Mouse (Mus musculus) liver, embryonic 14.5 days (tissue): Measurements from ENCODE around the gene Spem1. TPM values are rescaled to one million over a fixed set of nuclear protein-coding genes. Genes with fewer than 3 reads are reported as not detected.
A peak's percentile ranks its signal among the peaks of the same experiment; 100 is the strongest.

Source experiments
- ATAC-seq: fragments of 200-750 bp; cut with Nextera tagmentation; 2 replicates; pipeline ENCODE4 v1.8.0; 2017; ENCODE audit warnings: moderate number of reproducible peaks, mild to moderate bottlenecking, moderate library complexity; ENCODE audit not compliant: insufficient read depth
- DNase-seq, 3 experiments: peaks; one replicate each; pipeline ENCODE4 v3.0.0-alpha.2; 2012 to 2013; ENCODE audit warnings: low read depth in 3 of 3, low spot score in 3 of 3
- H3K27ac ChIP-seq: fragments of 300-500 bp; sonication (generic); 2 replicates; pipeline ENCODE4 v1.5.1; 2014; ENCODE audit warnings: moderate library complexity, mild to moderate bottlenecking, control low read depth, inconsistent platforms
- H3K27me3 ChIP-seq: fragments of 300-500 bp; sonication (generic); 2 replicates; pipeline ENCODE4 v1.6.1; 2014; ENCODE audit warnings: mild to moderate bottlenecking, low read length, moderate library complexity; ENCODE audit not compliant: control insufficient read depth, insufficient read depth
- H3K36me3 ChIP-seq: fragments of 300-500 bp; sonication (generic); replicated peaks from 2 replicates; pipeline ENCODE4 v1.6.1; 2014; ENCODE audit warnings: low read depth; ENCODE audit not compliant: control insufficient read depth, insufficient read depth
- H3K4me1 ChIP-seq, 2 experiments: fragments of 200-500 bp in 1 of 2; fragments of 300-500 bp in 1 of 2; sonication (generic) in 1 of 2; replicated peaks; 2 replicates each; pipeline ENCODE4 v1.6.1; 2012 to 2014; ENCODE audit warnings: antibody characterized with exemption in 1 of 2, inconsistent platforms in 1 of 2, low read length in 1 of 2; ENCODE audit not compliant: control insufficient read depth in 2 of 2, insufficient read depth in 2 of 2
- H3K4me2 ChIP-seq: fragments of 300-500 bp; sonication (generic); 2 replicates; pipeline ENCODE4 v1.6.1; 2014; ENCODE audit warnings: low read depth, mild to moderate bottlenecking, control low read depth, moderate library complexity
- H3K4me3 ChIP-seq, 2 experiments: fragments of 200-500 bp in 1 of 2; fragments of 300-500 bp in 1 of 2; sonication (generic) in 1 of 2; 2 replicates each; pipeline ENCODE4 v1.5.1; 2012 to 2014; ENCODE audit warnings: low read depth in 2 of 2, low read length in 2 of 2, mild to moderate bottlenecking in 2 of 2, control low read depth in 1 of 2, inconsistent platforms in 1 of 2, moderate library complexity in 1 of 2; ENCODE audit not compliant: insufficient read depth in 1 of 2
- H3K9ac ChIP-seq: fragments of 300-500 bp; sonication (generic); replicated peaks from 2 replicates; pipeline ENCODE4 v1.6.1; 2014; ENCODE audit warnings: mild to moderate bottlenecking, control low read depth, moderate library complexity
- H3K9me3 ChIP-seq: fragments of 300-500 bp; sonication (generic); 2 replicates; pipeline ENCODE4 v1.6.1; 2016; ENCODE audit warnings: low read length, mixed read lengths; ENCODE audit not compliant: control insufficient read depth
- CTCF ChIP-seq: IDR thresholded peaks from 2 replicates; pipeline ENCODE4 v1.5.1; 2016; ENCODE audit warnings: antibody characterized with exemption, low read depth, control low read depth
- EP300 ChIP-seq: IDR thresholded peaks from 2 replicates; pipeline ENCODE4 v1.6.1; 2016; ENCODE audit warnings: antibody characterized with exemption, low read depth
- WGBS: fragments of 180-500 bp; shearing (Covaris S2); extraction: QIAGEN DNeasy Blood & Tissue Kit; methylation state at CpG from one replicate; pipeline ENCODE4 v1.1.7; 2014; ENCODE audit not compliant: insufficient replicate concordance; 5-methylcytosine and 5-hydroxymethylcytosine counted together
- polyA plus RNA-seq, 2 experiments: library from polyadenylated mRNA; depleted of rRNA in 1 of 2; stranded (reverse) in 1 of 2; unstranded in 1 of 2; fragments of >200 nt; fragmentation: Nextera tagmentation in 1 of 2; extraction: Ambion mirVana in 1 of 2; gene quantifications; 2 replicates each; pipeline versions ENCODE4 v1.2.1 to v1.2.3; 2012 to 2014

Gene Spem1
- polyA plus RNA-seq, 2 experiments = not detected

DNA sequence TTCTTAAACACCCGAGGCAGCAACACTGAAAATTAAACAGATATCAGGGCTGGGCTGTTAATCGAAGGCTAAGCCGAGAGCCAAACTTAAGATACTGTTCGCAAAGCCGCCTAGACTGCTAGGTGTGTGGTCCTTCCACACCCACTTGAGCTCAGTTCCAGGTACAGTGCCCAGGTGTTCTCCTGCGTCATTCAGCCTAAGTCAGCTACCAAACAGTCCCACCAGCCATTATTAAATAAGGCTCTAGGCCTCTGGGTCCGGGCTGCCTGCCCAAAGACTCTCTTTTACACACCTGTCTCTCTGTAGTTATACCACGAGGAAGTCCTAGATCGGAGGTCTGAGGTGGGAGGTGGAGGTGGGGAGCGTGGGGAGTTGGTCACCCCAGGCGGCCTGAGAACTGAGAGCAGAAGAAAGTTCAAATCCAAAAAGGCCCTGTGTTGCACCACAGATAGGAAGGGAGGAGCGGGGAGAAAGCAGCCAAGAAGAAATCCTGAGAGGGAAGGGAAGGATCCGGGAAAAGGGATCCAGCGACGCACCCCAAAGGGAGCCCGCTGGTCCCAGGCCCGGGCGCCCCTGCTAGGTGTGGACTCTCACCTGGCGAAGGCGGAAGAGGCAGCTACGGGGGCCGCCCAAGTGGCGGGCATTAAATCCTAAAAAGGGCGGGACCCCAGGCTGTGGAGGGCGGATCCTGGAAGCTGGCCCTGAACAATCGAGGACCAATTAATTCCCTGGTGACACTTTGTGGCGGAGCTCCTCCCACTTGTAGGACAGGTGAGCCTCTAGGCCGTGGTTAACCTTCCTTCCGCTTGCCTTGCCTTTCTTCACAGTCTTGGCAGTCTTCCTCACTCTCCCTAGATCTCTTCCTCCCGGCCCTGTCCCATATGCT, 36.4 kb upstream of the Spem1 start, which contains the start of gene Tnk1:
Gene Tnk1 (minus strand): TSS at position 618 of the 886 bp plus-strand sequence.
- DNase-seq (no peak), ATAC-seq (no peak)
- TF ChIP-seq CTCF = no peak
- no peak for TF ChIP-seq EP300
- Histone ChIP-seq H3K4me3 (no peak within 1 kb of the TSS), H3K36me3 (no peaks in the 10 kb centered on the region), H3K27ac (no peak within 1 kb of the TSS), H3K4me2 (no peak within 1 kb of the TSS), H3K27me3 (peaks cover 11% of the 10 kb centered on the region), H3K9me3 (no peaks in the 10 kb centered on the region), H3K4me1 (peaks cover 21 to 28% of the 10 kb centered on the region in 2 experiments), H3K9ac (no peak within 1 kb of the TSS)
- 38% methylated on average over 29 of the region's 30 CpGs for WGBS

DNA sequence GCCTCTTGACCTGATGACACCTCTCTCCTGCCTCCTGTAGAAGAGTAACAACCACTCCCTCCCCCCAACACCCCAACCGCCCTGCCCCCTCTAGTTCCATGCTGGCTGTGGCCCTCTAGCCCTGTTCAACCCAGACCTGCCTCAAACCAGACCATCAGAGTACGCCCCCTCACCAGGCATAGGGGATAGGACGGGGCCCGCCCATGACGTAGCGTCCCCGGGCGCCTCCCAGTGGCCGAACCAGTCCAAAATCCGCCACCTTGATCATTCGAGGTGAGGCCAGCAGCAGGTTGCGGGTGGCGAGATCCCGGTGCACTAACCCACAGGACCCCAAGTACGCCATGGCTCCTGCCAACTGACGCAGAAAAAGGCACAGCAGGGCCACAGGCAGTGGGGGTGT, 33.4 kb upstream of the Spem1 start:
- ATAC-seq (peak; percentile 19; the same call in 1 of the 2 replicates), DNase-seq (no peak)
- peak overlapping the region; percentile 99 for H3K27ac ChIP-seq
- H3K9me3 ChIP-seq = no peaks in the 10 kb centered on the region
- H3K9ac ChIP-seq = peak overlapping the region; percentile 66; the same call in 1 of the 2 replicates
- peak; percentile 92 for TF ChIP-seq CTCF
- no peak for TF ChIP-seq EP300
- H3K27me3 ChIP-seq = peaks cover 11% of the 10 kb centered on the region
- peak overlapping the region in 1 of 2 experiments; percentile 37; a peak in 1 of 4 replicates for H3K4me3 ChIP-seq
- H3K36me3 ChIP-seq = peaks cover 13% of the 10 kb centered on the region
- peak overlapping the region; percentile 86 for H3K4me2 ChIP-seq
- peaks cover 39 to 46% of the 10 kb centered on the region in 2 experiments for H3K4me1 ChIP-seq
- 20% methylated on average over 16 of the region's 16 CpGs for WGBS

DNA sequence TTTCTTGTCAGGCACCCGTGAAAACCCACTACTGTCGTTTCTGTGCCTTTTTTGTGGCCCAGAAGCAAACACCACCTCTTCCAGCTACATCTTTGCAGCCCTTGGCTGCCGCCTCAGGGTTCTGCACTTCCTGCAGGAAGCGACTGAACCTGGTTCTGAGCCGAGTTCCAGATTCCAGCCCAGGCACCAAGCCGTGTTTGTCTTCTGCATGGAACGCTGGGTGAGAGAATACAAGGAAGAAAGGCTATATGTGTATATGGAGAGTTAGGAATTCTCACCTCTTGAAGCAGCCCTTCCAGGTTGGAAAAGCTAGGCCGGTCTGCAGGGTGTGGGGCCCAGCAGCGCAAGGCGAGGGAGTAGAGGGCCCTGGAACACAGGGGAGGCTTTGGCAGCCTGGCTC, 32.7 kb upstream of the Spem1 start:
- H3K27me3 ChIP-seq = peaks cover 11% of the 10 kb centered on the region
- TF ChIP-seq CTCF = no peak
- TF ChIP-seq EP300 = no peak
- no peaks in the 10 kb centered on the region for H3K9me3 ChIP-seq
- peak overlapping the region; percentile 99 for H3K27ac ChIP-seq
- peak overlapping the region; percentile 0 to 37; a peak in 2 of 4 replicates for H3K4me3 ChIP-seq
- H3K4me1 ChIP-seq = peaks cover 39 to 50% of the 10 kb centered on the region in 2 experiments
- peak overlapping the region; percentile 86 for H3K4me2 ChIP-seq
- DNase-seq = no peak
- H3K36me3 ChIP-seq = peaks cover 14% of the 10 kb centered on the region
- WGBS = 52% methylated on average over 10 of the region's 10 CpGs
- H3K9ac ChIP-seq = peak overlapping the region; percentile 66
- no peak for ATAC-seq

DNA sequence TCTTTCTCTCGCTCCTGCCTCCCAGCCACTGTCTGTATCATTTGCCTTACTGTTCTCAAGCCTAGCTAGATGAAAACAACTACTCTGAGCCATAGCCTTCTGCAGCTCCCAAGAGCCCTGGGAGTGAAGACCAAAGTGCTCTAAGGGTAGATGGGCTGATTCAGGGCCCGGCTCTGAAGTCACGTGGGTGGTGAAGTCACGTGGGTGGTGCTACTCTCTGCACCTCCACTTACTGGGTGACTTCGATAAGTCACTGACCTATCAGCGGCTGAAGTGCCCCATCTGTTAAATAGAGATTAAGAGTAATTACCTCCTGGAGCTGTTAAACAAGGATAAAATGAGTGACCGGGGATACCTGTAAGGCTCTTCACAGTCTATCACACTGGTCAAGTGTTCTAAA, 32.0 kb upstream of the Spem1 start:
- DNase-seq = peak; percentile 98
- Histone ChIP-seq H3K4me1 (peaks cover 39 to 51% of the 10 kb centered on the region in 2 experiments), H3K9ac (peak overlapping the region; percentile 71)

DNA sequence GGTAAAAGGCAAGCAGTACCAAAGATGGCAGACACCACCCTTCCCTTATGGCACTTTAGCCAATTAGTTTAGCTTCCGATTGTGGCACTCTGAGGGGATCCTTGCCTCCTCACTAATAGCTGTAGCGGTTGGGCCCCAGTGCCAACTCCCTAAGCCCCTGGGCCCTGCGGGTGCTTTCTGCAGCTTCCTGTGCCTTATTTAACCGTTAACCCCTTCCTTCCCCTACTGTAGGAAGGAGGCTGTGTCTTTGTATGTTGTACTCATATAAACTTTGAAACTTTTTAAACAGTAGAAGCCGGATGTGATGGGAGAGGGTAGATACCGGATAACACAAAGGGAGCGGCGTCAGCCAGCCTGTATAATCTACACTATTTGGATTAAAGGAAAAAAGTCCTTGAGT, 28.8 kb upstream of the Spem1 start:
- peaks cover 20% of the 10 kb centered on the region for H3K36me3 ChIP-seq
- ATAC-seq (no peak), DNase-seq (no peak)
- H3K27me3 ChIP-seq = no peaks in the 10 kb centered on the region
- WGBS = 49% methylated on average over 8 of the region's 8 CpGs
- H3K9me3 ChIP-seq = no peaks in the 10 kb centered on the region
- no peak overlapping the region for H3K9ac ChIP-seq
- H3K4me2 ChIP-seq = no peak overlapping the region
- TF ChIP-seq CTCF (no peak), EP300 (no peak)
- no peak overlapping the region for H3K4me3 ChIP-seq
- H3K27ac ChIP-seq = peak overlapping the region; percentile 5
- H3K4me1 ChIP-seq = peaks cover 57 to 68% of the 10 kb centered on the region in 2 experiments

More for the DNA sequence above, 32.0 kb upstream of the Spem1 start:
- peaks cover 17% of the 10 kb centered on the region for H3K36me3 ChIP-seq
- H3K4me2 ChIP-seq = peak overlapping the region; percentile 86
- peak overlapping the region; percentile 46 to 47 for H3K4me3 ChIP-seq
- peaks cover 7% of the 10 kb centered on the region for H3K27me3 ChIP-seq
- peak overlapping the region; percentile 99 for H3K27ac ChIP-seq
- TF ChIP-seq CTCF (no peak), EP300 (peak; percentile 97)
- WGBS = 7% methylated on average over 7 of the region's 7 CpGs
- H3K9me3 ChIP-seq = no peaks in the 10 kb centered on the region
- ATAC-seq = peak; percentile 96
